Mouse (Mus musculus) forebrain, embryonic 10.5 days (tissue): Measurements from ENCODE around the gene Cfap70. TPM values are rescaled to one million over a fixed set of nuclear protein-coding genes. Genes with fewer than 3 reads are reported as not detected.

ENCODE experiments used
- DNase-seq: peaks from one replicate; pipeline ENCODE4 v3.0.0-alpha.2; 2017; ENCODE audit warnings: low spot score; ENCODE audit errors: extremely low spot score
- H3K27ac ChIP-seq: fragments of 300-500 bp; sonication (generic); 2 replicates; pipeline ENCODE4 v1.5.1; 2016; ENCODE audit warnings: mild to moderate bottlenecking
- H3K27me3 ChIP-seq: fragments of 300-500 bp; sonication (generic); 2 replicates; pipeline ENCODE4 v1.6.1; 2016; ENCODE audit warnings: mild to moderate bottlenecking; ENCODE audit not compliant: poor library complexity, severe bottlenecking
- H3K36me3 ChIP-seq: fragments of 300-500 bp; sonication (generic); replicated peaks from 2 replicates; pipeline ENCODE4 v1.6.1; 2016; ENCODE audit warnings: mild to moderate bottlenecking, moderate library complexity
- H3K4me1 ChIP-seq: fragments of 300-500 bp; sonication (generic); 2 replicates; pipeline ENCODE4 v1.6.1; 2016
- H3K4me3 ChIP-seq: fragments of 300-500 bp; sonication (generic); 2 replicates; pipeline ENCODE4 v1.5.1; 2016; ENCODE audit warnings: mild to moderate bottlenecking, moderate library complexity
- H3K9me3 ChIP-seq: fragments of 300-500 bp; sonication (generic); 2 replicates; pipeline ENCODE4 v1.6.1; 2016; ENCODE audit warnings: mild to moderate bottlenecking, moderate library complexity
- WGBS: fragments of 180-500 bp; shearing (Covaris S2); methylation state at CpG from one replicate; pipeline ENCODE4 v1.1.7; 2016; 5-methylcytosine and 5-hydroxymethylcytosine counted together
- polyA plus RNA-seq: library from polyadenylated mRNA; unstranded; fragments of >200 nt; fragmentation: Nextera tagmentation; extraction: Ambion mirVana; gene quantifications from 2 replicates; pipeline ENCODE4 v1.2.1, GENCODE M21; 2016

Cfap70 gene
- polyA plus RNA-seq, 1 experiment from 2014 or later = 1.3 TPM

- Histone ChIP-seq H3K27ac (no peak overlapping the region), H3K9me3 (no peaks in the 10 kb centered on the region), H3K4me3 (no peak overlapping the region), H3K4me1 (peaks cover 16% of the 10 kb centered on the region), H3K36me3 (no peaks in the 10 kb centered on the region), H3K27me3 (no peaks in the 10 kb centered on the region)
- DNase-seq = no peak
- 88% methylated on average over 9 of the region's 9 CpGs for WGBS
Measured at GRCm38 (mm10) chr14:20397220-20397619, 54.8 kb downstream of the Cfap70 start.

GRCm38 (mm10) chr14:20393205-20393913 is 58.7 kb downstream of the Cfap70 start, which contains the start of gene Mrps16:
Mrps16 (minus strand) TSS chr14:20393634.
- Histone ChIP-seq H3K4me1 (peaks cover 23% of the 10 kb centered on the region), H3K36me3 (peaks cover 24% of the 10 kb centered on the region), H3K27me3 (no peaks in the 10 kb centered on the region), H3K27ac (peak within 1 kb of the TSS; percentile 95), H3K9me3 (no peaks in the 10 kb centered on the region), H3K4me3 (peak within 1 kb of the TSS; percentile 82)
- DNase-seq = peak; percentile 96
- WGBS = under 1% methylated on average over 68 of the region's 68 CpGs

- Histone ChIP-seq H3K36me3 (peaks cover 28% of the 10 kb centered on the region), H3K4me3 (peak overlapping the region; percentile 18; the same call in 1 of the 2 replicates), H3K27ac (no peak overlapping the region), H3K4me1 (peaks cover 33% of the 10 kb centered on the region), H3K9me3 (no peaks in the 10 kb centered on the region), H3K27me3 (no peaks in the 10 kb centered on the region)
- no peak for DNase-seq
- 86% methylated on average over 4 of the region's 4 CpGs for WGBS
Measured at GRCm38 (mm10) chr14:20392326-20392725, 59.7 kb downstream of the Cfap70 start.

GRCm38 (mm10) chr14:20389446-20390079 is 62.5 kb downstream of the Cfap70 start:
- H3K27ac ChIP-seq = peak overlapping the region; percentile 93; the same call in 1 of the 2 replicates
- peak overlapping the region; percentile 90 for H3K4me3 ChIP-seq
- no peaks in the 10 kb centered on the region for H3K9me3 ChIP-seq
- no peaks in the 10 kb centered on the region for H3K27me3 ChIP-seq
- peaks cover 53% of the 10 kb centered on the region for H3K4me1 ChIP-seq
- 90% methylated on average over 8 of the region's 8 CpGs for WGBS
- peaks cover 56% of the 10 kb centered on the region for H3K36me3 ChIP-seq
- no peak for DNase-seq

GRCm38 (mm10) chr14:20388441-20389129 is 63.4 kb downstream of the Cfap70 start, which contains the start of gene Dnajc9:
Dnajc9 (minus strand) TSS chr14:20388910.
- peaks cover 66% of the 10 kb centered on the region for H3K36me3 ChIP-seq
- H3K27me3 ChIP-seq = no peaks in the 10 kb centered on the region
- peak within 1 kb of the TSS; percentile 90 for H3K4me3 ChIP-seq
- WGBS = under 1% methylated on average over 59 of the region's 59 CpGs
- H3K27ac ChIP-seq = peak within 1 kb of the TSS; percentile 93
- H3K4me1 ChIP-seq = peaks cover 46% of the 10 kb centered on the region
- no peaks in the 10 kb centered on the region for H3K9me3 ChIP-seq
- DNase-seq = peak; percentile 94

- H3K9me3 ChIP-seq = 0 out of 2 replicates have a peak, but pooled peaks cover 3% of the 10 kb centered on the region
- DNase-seq = no peak
- peaks cover 96% of the 10 kb centered on the region for H3K36me3 ChIP-seq
- WGBS = 91% methylated on average over 9 of the region's 9 CpGs
- no peak overlapping the region for H3K4me3 ChIP-seq
- no peaks in the 10 kb centered on the region for H3K27me3 ChIP-seq
- H3K27ac ChIP-seq = no peak overlapping the region
- no peaks in the 10 kb centered on the region for H3K4me1 ChIP-seq
Measured at GRCm38 (mm10) chr14:20379753-20380430, 72.1 kb downstream of the Cfap70 start.

GRCm38 (mm10) chr14:20379087-20379640 is 72.9 kb downstream of the Cfap70 start:
- Histone ChIP-seq H3K27ac (no peak overlapping the region), H3K4me1 (no peaks in the 10 kb centered on the region), H3K9me3 (0 out of 2 replicates have a peak, but pooled peaks cover 3% of the 10 kb centered on the region), H3K4me3 (no peak overlapping the region), H3K36me3 (peaks cover 95% of the 10 kb centered on the region), H3K27me3 (no peaks in the 10 kb centered on the region)
- 93% methylated on average over 5 of the region's 5 CpGs for WGBS
- DNase-seq = no peak

GRCm38 (mm10) chr14:20378313-20379061 is 73.5 kb downstream of the Cfap70 start:
- Histone ChIP-seq H3K36me3 (peaks cover 95% of the 10 kb centered on the region), H3K27me3 (no peaks in the 10 kb centered on the region), H3K4me1 (no peaks in the 10 kb centered on the region), H3K9me3 (0 out of 2 replicates have a peak, but pooled peaks cover 3% of the 10 kb centered on the region), H3K4me3 (no peak overlapping the region), H3K27ac (no peak overlapping the region)
- 48% methylated on average over 13 of the region's 13 CpGs for WGBS
- DNase-seq = peak; percentile 27

- H3K36me3 ChIP-seq = peaks cover 95% of the 10 kb centered on the region
- no peak overlapping the region for H3K27ac ChIP-seq
- no peaks in the 10 kb centered on the region for H3K4me1 ChIP-seq
- DNase-seq = no peak
- H3K9me3 ChIP-seq = no peaks in the 10 kb centered on the region
- no peak overlapping the region for H3K4me3 ChIP-seq
- no peaks in the 10 kb centered on the region for H3K27me3 ChIP-seq
- 93% methylated on average over 4 of the region's 4 CpGs for WGBS
Measured at GRCm38 (mm10) chr14:20377112-20377521, 74.9 kb downstream of the Cfap70 start.

GRCm38 (mm10) chr14:20371854-20372253 is 80.2 kb downstream of the Cfap70 start:
- Histone ChIP-seq H3K4me3 (no peak overlapping the region), H3K9me3 (no peaks in the 10 kb centered on the region), H3K4me1 (no peaks in the 10 kb centered on the region), H3K36me3 (peaks cover 94% of the 10 kb centered on the region), H3K27me3 (no peaks in the 10 kb centered on the region), H3K27ac (no peak overlapping the region)
- DNase-seq = no peak
- WGBS = 94% methylated on average over 1 of the region's 1 CpGs

GRCm38 (mm10) chr14:20370798-20371197 is 81.2 kb downstream of the Cfap70 start:
- 88% methylated on average over 7 of the region's 7 CpGs for WGBS
- H3K4me3 ChIP-seq = no peak overlapping the region
- no peaks in the 10 kb centered on the region for H3K9me3 ChIP-seq
- no peaks in the 10 kb centered on the region for H3K4me1 ChIP-seq
- no peak overlapping the region for H3K27ac ChIP-seq
- peaks cover 94% of the 10 kb centered on the region for H3K36me3 ChIP-seq
- DNase-seq = no peak
- H3K27me3 ChIP-seq = no peaks in the 10 kb centered on the region
